Mouse (Mus musculus): ENCODE results near the gene Dock4. TPM values are rescaled to one million over a fixed set of nuclear protein-coding genes. Genes with fewer than 3 reads are reported as not detected.

The Dock4 gene
- polyA plus RNA-seq, 2 experiments from 2014 or later = 0.76 to 2.6 TPM

DNA sequence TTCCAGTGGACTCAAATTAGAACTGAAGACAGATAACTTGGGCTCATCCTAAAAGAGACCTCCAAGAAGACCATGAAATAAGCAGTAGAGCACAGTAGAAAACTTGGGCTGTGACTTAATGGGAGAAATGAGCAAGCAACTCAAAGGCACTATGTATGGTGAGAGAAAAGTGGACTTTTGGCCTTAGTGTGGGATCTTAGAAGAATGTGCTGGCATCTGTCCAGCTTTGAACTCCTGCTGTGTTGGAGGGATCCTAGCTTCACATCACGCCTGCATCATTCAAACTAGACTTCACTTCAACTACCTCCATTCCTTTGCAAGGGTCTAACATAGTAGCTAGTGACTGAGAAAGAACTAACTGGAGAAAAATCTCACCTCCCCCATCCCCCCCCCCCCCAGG, 443.1 kb downstream of the Dock4 start:
- no peak for ATAC-seq

DNA sequence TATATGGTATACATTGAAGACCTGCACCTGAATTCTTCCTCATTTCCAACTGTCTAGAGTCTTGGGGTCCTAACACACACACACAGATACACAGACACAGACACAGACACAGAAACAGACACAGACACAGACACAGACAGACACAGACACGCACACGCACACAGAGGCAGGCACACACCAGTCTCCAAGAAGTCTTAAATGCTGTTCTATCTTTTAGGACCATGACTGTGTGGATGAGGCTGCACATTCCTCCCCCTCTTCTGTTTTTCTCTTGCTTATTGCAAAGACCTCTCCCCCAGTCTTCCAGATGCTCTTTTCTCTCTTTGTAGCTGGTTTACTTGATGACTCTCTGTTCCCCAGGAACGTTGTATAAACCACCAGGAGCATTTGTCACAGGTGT, 443.8 kb downstream of the Dock4 start:
- no peak for ATAC-seq

DNA sequence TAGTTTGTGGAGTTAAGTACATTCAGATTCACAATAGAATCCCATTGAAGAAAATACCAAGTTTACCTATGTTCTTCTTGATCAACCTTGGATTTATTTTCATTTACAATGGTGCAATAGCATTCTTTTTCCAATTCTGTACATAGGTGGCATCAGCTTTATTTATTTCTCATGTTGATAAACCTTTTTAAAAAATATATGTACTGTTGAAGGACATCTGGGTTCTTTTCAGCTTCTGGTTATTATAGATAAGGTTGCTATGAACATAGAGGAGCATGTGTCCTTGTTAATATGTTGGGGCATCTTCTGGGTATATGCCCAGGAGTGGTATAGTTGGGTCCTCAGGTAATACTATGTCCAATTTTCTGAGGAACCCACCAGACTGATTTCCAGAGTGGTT, 445.4 kb downstream of the Dock4 start:
- no peak for ATAC-seq

DNA sequence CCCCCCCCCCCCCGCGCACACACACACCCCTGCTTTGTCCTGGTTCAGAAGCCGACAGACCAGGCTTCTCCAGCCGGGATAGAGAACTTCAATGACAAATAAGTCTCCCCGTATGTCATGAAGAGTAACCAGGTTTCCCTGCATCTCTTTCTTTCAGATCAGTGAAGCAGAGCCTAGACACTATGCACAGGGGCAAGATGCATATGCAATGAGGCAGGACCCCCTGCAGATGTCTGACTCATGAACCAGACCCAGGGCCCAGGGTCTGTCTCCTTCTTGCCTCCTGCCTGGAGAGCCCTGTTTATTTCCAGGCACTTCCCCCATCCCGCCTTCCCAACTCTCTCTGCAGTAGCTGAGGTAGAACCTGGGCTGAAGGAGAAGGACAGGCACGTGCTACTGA, 448.0 kb downstream of the Dock4 start:
- no peak for ATAC-seq

DNA sequence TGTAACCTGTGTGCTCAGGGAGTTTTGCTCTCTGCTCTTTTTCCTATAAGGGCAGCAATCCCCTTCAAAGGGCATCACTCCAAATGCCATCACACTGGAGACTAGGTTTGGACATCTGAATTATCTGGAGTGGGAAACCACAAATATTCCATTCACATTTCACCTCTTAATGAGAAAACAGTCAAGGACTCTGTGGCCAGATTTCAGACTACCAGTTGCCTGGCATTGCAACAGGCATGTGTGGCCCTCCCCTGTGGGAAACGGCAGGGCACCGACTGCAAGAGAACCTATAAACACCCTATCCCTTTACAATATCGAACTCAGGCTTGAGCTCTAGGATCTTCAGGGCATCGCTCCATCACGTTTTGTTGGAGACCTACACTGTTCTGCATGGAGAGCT, 448.9 kb downstream of the Dock4 start:
- ATAC-seq = no peak

Other genes with a start within 250 kb of the Dock4 start
- under 1 TPM in 1 of 2 experiments, not detected in 1; 0.63 TPM for gene Lsmem1, start 246.5 kb upstream of the Dock4 start, polyA plus RNA-seq (2017; shearing (Covaris generic))
- gene Ifrd1, start 197.4 kb upstream of the Dock4 start, polyA plus RNA-seq (2017; shearing (Covaris generic)) = 10 to 100 TPM; 51.8 to 63.0 TPM
- 10 to 100 TPM; 41.4 to 43.7 TPM for gene Zfp277, start 50 bp upstream of the Dock4 start, polyA plus RNA-seq (2017; shearing (Covaris generic))

Measured in activated CD4-positive, CD25-positive, alpha-beta regulatory T cell, adult 4 months (primary cell).